Mouse (Mus musculus): ENCODE measurements around the gene Fndc9. TPM values are rescaled to one million over a fixed set of nuclear protein-coding genes. Genes with fewer than 3 reads are reported as not detected.

Fndc9 gene
- polyA plus RNA-seq, 1 experiment from 2014 or later: 0.80 TPM

DNA sequence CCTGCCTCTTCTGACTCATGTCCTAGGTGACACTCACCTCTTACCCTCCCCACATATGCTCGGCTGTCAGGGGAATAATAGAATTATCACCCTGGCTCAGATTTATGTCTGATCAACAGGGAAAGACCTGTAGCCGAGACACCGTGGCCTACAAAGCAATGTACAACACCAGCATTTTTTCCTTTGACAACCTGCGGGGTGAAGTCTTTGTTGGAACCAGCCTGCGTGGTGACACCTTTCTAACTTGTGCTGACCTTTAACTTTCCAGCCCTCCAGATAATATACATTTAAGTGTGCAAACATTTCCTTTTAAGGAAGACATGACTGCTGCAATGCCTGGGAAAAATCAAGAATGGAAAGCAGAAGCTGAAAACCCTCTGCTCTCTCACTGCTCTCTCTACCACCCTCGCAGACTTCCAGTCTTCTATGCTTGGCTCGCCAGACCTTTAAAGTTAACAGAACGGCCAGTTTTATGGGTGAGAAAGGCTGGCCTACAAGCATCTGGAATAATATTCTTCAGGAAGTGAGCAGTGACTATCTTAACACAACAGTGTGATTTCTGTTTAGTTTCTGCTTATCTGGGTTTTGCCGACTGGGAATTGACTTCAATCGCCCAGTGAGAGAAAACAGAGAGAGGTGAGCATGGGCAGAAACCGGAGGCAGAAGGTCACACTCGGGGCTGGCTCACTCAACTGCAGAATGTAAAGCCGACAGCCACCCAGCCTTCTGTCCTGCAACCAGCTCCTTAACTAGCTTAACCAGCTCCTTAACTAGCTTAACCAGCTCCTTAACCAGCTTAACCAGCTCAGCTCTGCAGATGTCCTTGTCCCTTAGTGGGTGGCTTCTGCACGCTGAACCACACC is 20.7 kb upstream of the Fndc9 start:
- H3K4me1 ChIP-seq: peaks cover 30% of the 10 kb centered on the region
- H3K4me3 ChIP-seq: no peak overlapping the region
- no peaks in the 10 kb centered on the region for H3K9me3 ChIP-seq
- 70% methylated on average over 14 of the region's 14 CpGs for WGBS
- no peak for ATAC-seq (ENCODE audit: low FRiP score, low read depth)
- H3K4me2 ChIP-seq (replicated peaks): no peak overlapping the region
- no peaks in the 10 kb centered on the region; the same call in 1 of the 2 replicates for H3K36me3 ChIP-seq
- no peaks in the 10 kb centered on the region for H3K27me3 ChIP-seq (replicated peaks)
- H3K27ac ChIP-seq: peak overlapping the region; percentile 62
- no peak overlapping the region for H3K9ac ChIP-seq

- Histone ChIP-seq H3K9ac (no peak overlapping the region), H3K4me1 (peaks cover 36% of the 10 kb centered on the region), H3K27me3 (replicated peaks) (no peaks in the 10 kb centered on the region), H3K4me2 (replicated peaks) (no peak overlapping the region), H3K9me3 (no peaks in the 10 kb centered on the region), H3K4me3 (no peak overlapping the region), H3K36me3 (peaks cover 1% of the 10 kb centered on the region; the same call in 1 of the 2 replicates), H3K27ac (no peak overlapping the region)
- ATAC-seq (ENCODE audit: low FRiP score, low read depth): peak; percentile 63
- WGBS: 29% methylated on average over 3 of the region's 3 CpGs
Observed at GRCm38 (mm10) chr11:46215354-46215753, 20.0 kb upstream of the Fndc9 start.

DNA sequence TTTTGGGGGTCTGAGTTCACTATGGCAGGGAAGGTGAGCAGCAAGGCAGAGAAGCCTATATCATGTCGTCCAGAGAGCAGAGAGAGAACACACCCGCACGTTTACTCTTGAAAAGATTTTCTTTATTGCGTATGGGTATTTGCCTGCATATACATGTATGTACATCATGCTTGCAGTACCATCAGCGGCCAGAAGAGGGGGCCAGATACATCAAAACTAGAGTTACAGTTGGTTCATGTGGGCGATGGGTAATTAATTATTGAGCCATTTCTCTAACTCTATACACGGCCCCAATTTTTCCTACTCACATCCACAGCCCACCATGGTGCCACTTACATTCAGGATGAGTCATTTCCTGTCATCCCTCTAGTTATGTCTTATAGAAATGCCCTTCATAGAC is 18.7 kb upstream of the Fndc9 start:
- H3K4me2 ChIP-seq (replicated peaks): no peak overlapping the region
- no peaks in the 10 kb centered on the region for H3K27me3 ChIP-seq (replicated peaks)
- no peaks in the 10 kb centered on the region for H3K9me3 ChIP-seq
- no peak overlapping the region for H3K4me3 ChIP-seq
- no peak overlapping the region for H3K27ac ChIP-seq
- H3K9ac ChIP-seq: no peak overlapping the region
- WGBS: 68% methylated on average over 7 of the region's 7 CpGs
- no peak for ATAC-seq (ENCODE audit: low FRiP score, low read depth)
- peaks cover 13% of the 10 kb centered on the region for H3K36me3 ChIP-seq
- peaks cover 31% of the 10 kb centered on the region for H3K4me1 ChIP-seq

- Histone ChIP-seq H3K9me3 (no peaks in the 10 kb centered on the region), H3K9ac (no peak overlapping the region), H3K27ac (no peak overlapping the region), H3K27me3 (replicated peaks) (no peaks in the 10 kb centered on the region), H3K4me2 (replicated peaks) (no peak overlapping the region), H3K4me3 (no peak overlapping the region), H3K4me1 (peaks cover 24% of the 10 kb centered on the region), H3K36me3 (peaks cover 21% of the 10 kb centered on the region)
- WGBS: 80% methylated on average over 9 of the region's 9 CpGs
- no peak for ATAC-seq (ENCODE audit: low FRiP score, low read depth)
Observed at GRCm38 (mm10) chr11:46217686-46218085, 17.6 kb upstream of the Fndc9 start.

DNA sequence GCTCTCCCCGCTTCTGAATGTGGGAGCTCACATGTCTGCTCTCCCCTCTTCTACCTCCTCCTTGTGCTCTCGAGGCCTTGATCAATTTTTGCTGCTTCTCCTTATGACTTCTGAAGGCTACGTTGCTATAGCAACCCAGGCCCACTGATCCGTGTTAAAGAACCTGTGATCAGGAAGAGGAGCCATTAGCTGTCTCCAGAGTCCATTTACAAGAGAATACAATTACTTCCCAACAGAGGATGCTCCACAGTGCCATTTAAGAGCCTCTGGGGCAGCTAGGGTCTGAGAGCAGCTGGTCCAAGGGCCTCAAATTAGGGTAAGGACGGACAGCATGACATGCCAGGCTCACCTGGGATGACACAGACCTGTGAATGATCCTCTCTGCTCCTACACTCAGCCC is 16.7 kb upstream of the Fndc9 start:
- WGBS: 26% methylated on average over 5 of the region's 5 CpGs
- Histone ChIP-seq H3K36me3 (peaks cover 29% of the 10 kb centered on the region), H3K27me3 (replicated peaks) (no peaks in the 10 kb centered on the region), H3K4me1 (peaks cover 24% of the 10 kb centered on the region), H3K4me3 (no peak overlapping the region), H3K9ac (no peak overlapping the region), H3K27ac (peak overlapping the region; percentile 62; the same call in 1 of the 2 replicates), H3K9me3 (no peaks in the 10 kb centered on the region), H3K4me2 (replicated peaks) (0 out of 2 replicates have a peak overlapping the region, but pooled peaks have one; percentile 0)
- peak; percentile 65 for ATAC-seq (ENCODE audit: low FRiP score, low read depth)

GRCm38 (mm10) chr11:46219380-46219779 is 16.0 kb upstream of the Fndc9 start:
- ATAC-seq (ENCODE audit: low FRiP score, low read depth): no peak
- Histone ChIP-seq H3K36me3 (peaks cover 37% of the 10 kb centered on the region), H3K9ac (no peak overlapping the region), H3K4me3 (no peak overlapping the region), H3K4me2 (replicated peaks) (no peak overlapping the region), H3K9me3 (no peaks in the 10 kb centered on the region), H3K27ac (peak overlapping the region; percentile 62; the same call in 1 of the 2 replicates), H3K27me3 (replicated peaks) (no peaks in the 10 kb centered on the region), H3K4me1 (peaks cover 24% of the 10 kb centered on the region)
- 85% methylated on average over 9 of the region's 9 CpGs for WGBS

- no peak overlapping the region for H3K4me2 ChIP-seq (replicated peaks)
- no peaks in the 10 kb centered on the region for H3K9me3 ChIP-seq
- WGBS: 73% methylated on average over 2 of the region's 2 CpGs
- peaks cover 37% of the 10 kb centered on the region for H3K36me3 ChIP-seq
- H3K9ac ChIP-seq: no peak overlapping the region
- no peaks in the 10 kb centered on the region for H3K27me3 ChIP-seq (replicated peaks)
- H3K4me1 ChIP-seq: peaks cover 24% of the 10 kb centered on the region
- no peak overlapping the region for H3K27ac ChIP-seq
- H3K4me3 ChIP-seq: no peak overlapping the region
- no peak for ATAC-seq (ENCODE audit: low FRiP score, low read depth)
Observed at GRCm38 (mm10) chr11:46220211-46220610, 15.1 kb upstream of the Fndc9 start.

GRCm38 (mm10) chr11:46223575-46223974 is 11.8 kb upstream of the Fndc9 start:
- Histone ChIP-seq H3K4me2 (replicated peaks) (no peak overlapping the region), H3K9me3 (no peaks in the 10 kb centered on the region), H3K36me3 (peaks cover 37% of the 10 kb centered on the region), H3K9ac (no peak overlapping the region), H3K4me3 (no peak overlapping the region), H3K4me1 (peaks cover 17% of the 10 kb centered on the region), H3K27me3 (replicated peaks) (no peaks in the 10 kb centered on the region), H3K27ac (no peak overlapping the region)
- 86% methylated on average over 2 of the region's 2 CpGs for WGBS
- ATAC-seq (ENCODE audit: low FRiP score, low read depth): no peak

GRCm38 (mm10) chr11:46225345-46225744 is 10.0 kb upstream of the Fndc9 start:
- no peak for ATAC-seq (ENCODE audit: low FRiP score, low read depth)
- Histone ChIP-seq H3K9me3 (no peaks in the 10 kb centered on the region), H3K4me3 (no peak overlapping the region), H3K27ac (no peak overlapping the region), H3K9ac (no peak overlapping the region), H3K4me2 (replicated peaks) (no peak overlapping the region), H3K4me1 (no peaks in the 10 kb centered on the region), H3K36me3 (peaks cover 36% of the 10 kb centered on the region), H3K27me3 (replicated peaks) (no peaks in the 10 kb centered on the region)
- 89% methylated on average over 5 of the region's 5 CpGs for WGBS

GRCm38 (mm10) chr11:46230184-46230583 is 5.1 kb upstream of the Fndc9 start:
- Histone ChIP-seq H3K9ac (no peak overlapping the region), H3K27ac (no peak overlapping the region), H3K36me3 (peaks cover 12% of the 10 kb centered on the region; the same call in 1 of the 2 replicates), H3K27me3 (replicated peaks) (no peaks in the 10 kb centered on the region), H3K4me1 (peaks cover 4% of the 10 kb centered on the region; the same call in 1 of the 2 replicates), H3K4me2 (replicated peaks) (no peak overlapping the region), H3K9me3 (no peaks in the 10 kb centered on the region), H3K4me3 (no peak overlapping the region)
- 69% methylated on average over 6 of the region's 6 CpGs for WGBS
- no peak for ATAC-seq (ENCODE audit: low FRiP score, low read depth)

DNA sequence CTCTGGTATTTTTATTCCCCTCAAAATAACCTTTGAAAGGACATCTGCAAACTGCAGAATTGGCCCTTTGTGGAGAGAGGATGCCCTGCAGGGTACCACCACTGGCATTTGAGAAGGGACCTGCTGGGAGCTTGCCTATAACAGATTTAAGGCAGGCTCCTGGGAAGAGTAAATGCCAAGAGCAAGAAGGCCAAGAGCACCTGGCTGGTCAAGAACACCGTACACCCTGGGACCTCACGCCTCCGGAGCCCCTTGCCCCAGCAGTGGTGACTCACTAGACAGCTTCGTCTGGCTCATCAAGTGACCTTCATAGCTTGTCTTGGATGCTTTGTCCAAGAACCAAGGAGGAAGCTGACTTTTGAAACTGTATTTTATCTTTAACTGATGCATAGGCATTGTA is 2.5 kb upstream of the Fndc9 start:
- H3K9ac ChIP-seq: no peak overlapping the region
- H3K27me3 ChIP-seq (replicated peaks): no peaks in the 10 kb centered on the region
- 92% methylated on average over 4 of the region's 4 CpGs for WGBS
- ATAC-seq (ENCODE audit: low FRiP score, low read depth): no peak
- H3K4me2 ChIP-seq (replicated peaks): no peak overlapping the region
- H3K27ac ChIP-seq: no peak overlapping the region
- H3K4me1 ChIP-seq: peaks cover 8% of the 10 kb centered on the region; the same call in 1 of the 2 replicates
- peaks cover 19% of the 10 kb centered on the region for H3K36me3 ChIP-seq
- no peak overlapping the region for H3K4me3 ChIP-seq
- H3K9me3 ChIP-seq: no peaks in the 10 kb centered on the region

GRCm38 (mm10) chr11:46233966-46234365 is 1.4 kb upstream of the Fndc9 start:
- no peak for ATAC-seq (ENCODE audit: low FRiP score, low read depth)
- no peaks in the 10 kb centered on the region for H3K27me3 ChIP-seq (replicated peaks)
- peaks cover 8% of the 10 kb centered on the region; the same call in 1 of the 2 replicates for H3K4me1 ChIP-seq
- no peak overlapping the region for H3K4me2 ChIP-seq (replicated peaks)
- peaks cover 30% of the 10 kb centered on the region for H3K36me3 ChIP-seq
- H3K9ac ChIP-seq: no peak overlapping the region
- no peak overlapping the region for H3K4me3 ChIP-seq
- H3K27ac ChIP-seq: no peak overlapping the region
- no peaks in the 10 kb centered on the region for H3K9me3 ChIP-seq
- WGBS: 83% methylated on average over 4 of the region's 4 CpGs
